Mouse (Mus musculus): ENCODE results near the gene Popdc2.

The Popdc2 gene

GRCm38 (mm10) chr16:38400311-38400960 is 38.4 kb downstream of the Popdc2 start:
- DNase-seq (ENCODE audit: extremely low read depth, low read depth), result no peak

GRCm38 (mm10) chr16:38401468-38401867 is 39.5 kb downstream of the Popdc2 start:
- DNase-seq (ENCODE audit: extremely low read depth, low read depth), result no peak

- no peak for DNase-seq (ENCODE audit: extremely low read depth, low read depth)
These were observed 41.6 kb downstream of the Popdc2 start for GRCm38 (mm10) chr16:38403639-38404038.

GRCm38 (mm10) chr16:38406293-38406692 is 44.3 kb downstream of the Popdc2 start:
- no peak for DNase-seq (ENCODE audit: extremely low read depth, low read depth)

- DNase-seq (ENCODE audit: extremely low read depth, low read depth), result no peak
These were observed 44.7 kb downstream of the Popdc2 start for GRCm38 (mm10) chr16:38406708-38407107.

GRCm38 (mm10) chr16:38407584-38407983 is 45.6 kb downstream of the Popdc2 start:
- DNase-seq (ENCODE audit: extremely low read depth, low read depth), result no peak

- no peak for DNase-seq (ENCODE audit: extremely low read depth, low read depth)
These were observed 46.4 kb downstream of the Popdc2 start for GRCm38 (mm10) chr16:38408416-38408815.

GRCm38 (mm10) chr16:38414953-38415352 is 52.9 kb downstream of the Popdc2 start:
- DNase-seq (ENCODE audit: extremely low read depth, low read depth), result no peak

GRCm38 (mm10) chr16:38425374-38425773 is 63.4 kb downstream of the Popdc2 start:
- no peak for DNase-seq (ENCODE audit: extremely low read depth, low read depth)

- DNase-seq (ENCODE audit: extremely low read depth, low read depth), result no peak
These were observed 63.8 kb downstream of the Popdc2 start for GRCm38 (mm10) chr16:38425799-38426198.
